Mouse (Mus musculus): ENCODE results near the gene Galr3.

Gene Galr3

DNA sequence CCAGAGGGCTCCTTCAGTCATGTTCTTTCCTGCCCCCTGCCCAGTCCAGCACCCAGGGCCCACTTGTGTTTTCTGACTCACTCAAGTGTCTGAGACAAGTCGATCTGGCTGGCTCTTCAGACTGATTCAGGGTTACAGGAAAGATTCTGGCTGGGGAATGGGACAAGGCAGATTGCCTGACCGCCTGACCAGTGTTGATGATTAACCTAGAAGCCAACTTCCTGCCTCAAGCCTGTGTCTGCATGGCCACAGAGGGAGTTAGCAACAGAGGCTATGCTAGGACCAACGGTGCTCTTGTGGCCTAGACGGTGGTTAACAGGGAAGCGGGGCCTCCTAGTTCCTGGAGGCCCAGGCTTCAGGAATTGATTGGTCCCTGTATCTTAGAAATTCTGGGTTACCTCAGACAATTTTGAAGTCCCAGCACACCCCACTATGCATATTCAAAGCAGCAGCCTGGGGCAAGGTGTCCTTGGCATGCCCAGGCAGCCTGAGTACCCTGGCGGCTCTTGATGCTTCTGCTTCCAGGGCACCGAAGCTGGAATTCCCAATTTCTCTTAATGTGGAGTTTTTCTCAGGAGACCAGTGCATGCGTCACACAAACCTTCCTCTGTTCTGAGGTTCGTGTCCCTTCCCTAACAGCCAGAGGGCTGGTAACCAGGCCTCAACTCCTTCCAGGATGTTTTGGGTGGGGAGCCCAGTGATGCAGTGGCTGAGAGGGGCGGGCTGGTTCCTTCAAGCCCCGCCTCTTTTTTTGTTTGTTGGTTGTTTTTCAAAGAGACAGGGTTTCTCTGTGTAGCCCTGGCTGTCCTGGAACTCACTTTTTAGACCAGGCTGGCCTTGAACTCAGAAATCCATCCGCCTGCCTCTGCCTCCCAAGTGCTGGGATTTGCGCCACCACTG lies 10.0 kb downstream of the Galr3 start:
- DNase-seq (ENCODE audit: extremely low spot score), result no peak

DNA sequence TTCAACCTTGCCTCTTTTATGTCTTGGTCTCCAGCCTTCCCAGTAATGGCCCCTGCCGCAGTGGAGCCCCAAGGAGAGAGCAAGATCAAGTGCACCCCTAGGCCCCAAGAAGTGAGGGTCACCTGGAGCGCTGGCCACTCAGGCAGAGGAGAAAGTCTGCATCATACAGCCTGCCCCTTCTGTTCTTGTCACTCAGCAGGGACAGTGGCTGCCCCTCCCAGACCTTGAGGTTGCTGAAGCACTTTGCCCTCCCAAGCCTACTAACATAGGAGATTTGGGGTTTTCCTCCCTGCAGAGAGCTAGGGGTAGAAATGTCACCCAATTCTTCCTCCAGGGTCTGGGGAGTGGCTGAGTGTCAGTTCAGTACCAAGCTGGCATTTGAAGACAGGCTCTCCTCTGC lies 10.7 kb downstream of the Galr3 start:
- no peak for DNase-seq (ENCODE audit: extremely low spot score)

DNA sequence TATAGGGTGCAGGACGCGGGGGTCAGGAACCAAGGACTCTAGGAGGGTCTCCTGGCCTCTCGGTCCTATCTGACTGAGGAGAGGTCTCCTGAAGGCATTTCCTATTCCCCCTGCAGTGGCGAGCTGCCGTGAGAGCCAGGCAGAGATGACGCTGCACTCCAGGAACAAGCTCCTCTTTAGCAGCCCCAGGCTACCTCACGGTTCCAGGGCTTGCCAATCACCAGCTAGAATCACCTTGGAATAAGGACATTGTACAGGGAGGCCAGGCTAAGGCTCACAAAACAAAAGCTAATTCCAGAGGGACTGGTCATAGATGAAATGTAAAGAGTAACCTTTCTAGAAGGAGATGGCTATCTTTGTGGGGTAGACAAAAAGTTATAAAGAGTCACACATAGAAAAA lies 14.9 kb downstream of the Galr3 start:
- DNase-seq (ENCODE audit: extremely low spot score), result no peak

DNA sequence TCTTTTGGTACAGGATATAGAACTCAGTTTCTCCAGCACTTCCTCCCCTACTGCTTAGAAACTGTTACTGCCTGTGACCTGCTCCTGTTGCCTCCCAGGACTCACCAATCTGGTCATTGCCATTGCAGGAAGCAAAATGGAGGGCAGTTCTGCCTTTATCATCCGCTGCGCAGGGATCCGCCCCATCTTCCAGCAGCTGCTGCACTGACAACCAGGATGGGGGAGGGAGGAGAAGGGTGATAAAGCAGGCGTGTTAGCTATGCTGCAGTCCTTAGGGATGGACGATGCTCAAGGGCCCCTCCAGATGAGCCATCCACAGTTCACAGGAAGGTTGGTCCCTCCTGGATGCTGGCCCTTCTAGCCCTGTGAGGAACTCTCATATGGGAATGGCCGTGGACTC lies 16.2 kb downstream of the Galr3 start:
- no peak for DNase-seq (ENCODE audit: extremely low spot score)

DNA sequence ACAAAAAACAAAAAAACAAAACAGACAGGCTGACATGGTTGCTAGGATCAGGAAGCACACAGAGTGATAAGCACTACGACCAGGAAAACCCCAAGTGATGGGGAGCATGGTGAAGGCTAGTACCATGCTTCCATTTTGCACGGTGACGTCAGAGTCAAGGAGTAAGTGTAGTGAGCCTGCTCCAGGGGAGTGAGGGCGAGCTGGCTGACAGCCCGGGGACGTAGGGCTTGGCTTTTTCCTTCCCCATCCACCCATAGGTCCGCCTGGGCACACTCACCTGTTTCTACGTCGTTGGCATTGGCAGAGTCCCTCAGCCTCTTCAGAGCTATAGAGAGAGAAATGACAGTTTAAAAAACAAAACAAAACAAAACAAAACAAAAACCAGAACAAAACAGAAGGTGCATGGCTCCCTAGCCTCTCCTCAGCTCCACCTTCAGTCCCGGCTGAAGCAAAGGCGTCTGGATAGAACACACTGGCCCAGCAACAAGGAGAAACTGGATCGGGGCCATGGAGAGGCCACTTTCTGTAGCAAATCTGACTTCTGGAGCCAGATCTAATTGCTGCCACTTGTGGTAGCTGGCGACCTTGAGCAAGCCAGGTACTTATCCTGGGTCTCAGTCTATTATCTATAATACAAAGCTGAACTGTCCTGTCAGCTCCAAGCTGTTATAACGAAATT lies 19.3 kb downstream of the Galr3 start:
- DNase-seq (ENCODE audit: extremely low spot score), result no peak

DNA sequence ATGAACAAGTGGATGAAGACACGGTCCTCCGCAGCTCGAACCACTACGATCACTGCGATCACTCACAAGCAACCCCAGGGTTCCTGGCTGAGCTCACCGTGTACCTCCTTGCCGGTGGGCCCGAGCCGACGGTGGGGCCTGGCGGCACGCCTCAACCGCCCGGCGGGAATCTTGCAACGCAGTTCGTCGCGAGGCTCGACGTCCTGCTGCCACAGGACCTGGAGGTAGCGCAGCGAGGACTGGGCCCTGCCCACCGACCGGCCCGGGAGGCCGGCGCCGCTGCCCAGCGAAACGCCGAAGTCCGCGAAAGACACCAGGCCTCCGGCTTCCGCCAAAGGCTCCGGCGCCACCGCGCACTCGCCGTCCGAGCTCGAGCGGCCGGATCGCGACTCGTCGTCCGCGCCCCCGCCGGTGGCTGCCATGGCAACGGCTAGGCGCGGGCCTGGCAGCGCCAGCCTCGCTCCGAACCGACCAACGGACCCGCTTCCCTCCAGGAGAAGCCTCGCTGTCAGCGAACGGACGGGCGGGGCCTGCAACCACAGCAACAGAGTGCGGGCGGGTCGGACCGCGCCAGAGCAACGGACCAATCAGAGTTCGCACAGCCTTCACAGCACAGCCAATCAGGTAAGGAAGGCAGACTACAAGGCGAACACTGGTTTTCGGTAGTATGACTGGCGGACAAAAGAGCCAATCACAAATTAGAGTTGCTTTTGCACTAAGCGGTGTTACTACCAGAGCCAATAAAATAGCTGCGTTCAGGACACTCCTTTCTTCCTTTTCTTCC lies 20.9 kb downstream of the Galr3 start, which contains the start of gene Ankrd54:
TSS of gene Ankrd54 (minus strand) at position 518 of the 784 bp plus-strand sequence.
- peak; percentile 95 for DNase-seq (ENCODE audit: extremely low spot score)

DNA sequence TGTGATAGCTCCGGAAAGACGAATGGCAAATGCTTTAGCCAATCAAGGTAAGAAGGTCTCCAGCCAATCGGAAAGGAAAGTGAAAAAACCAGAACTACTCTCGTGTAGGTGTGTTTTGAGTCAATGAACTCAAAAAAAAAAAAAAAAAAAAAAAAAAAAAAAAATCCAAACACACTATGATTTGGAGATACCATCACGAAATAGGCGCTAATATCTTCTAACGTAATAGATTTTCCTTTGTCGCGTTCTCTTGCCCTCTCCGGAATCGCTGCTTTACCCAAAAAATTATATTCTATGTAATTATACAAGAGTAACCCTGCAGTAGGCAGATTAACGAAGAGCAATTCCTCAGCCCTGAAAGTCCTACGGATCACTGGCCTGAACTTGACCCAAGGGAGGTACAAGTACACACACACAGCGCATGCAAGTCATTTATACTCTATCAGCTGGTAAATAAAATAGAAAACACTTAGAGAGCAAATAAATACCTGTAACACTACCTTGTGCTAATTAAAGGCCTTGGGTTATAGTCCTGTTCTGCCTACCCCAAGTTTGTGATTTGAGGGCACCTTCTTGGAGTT lies 21.6 kb downstream of the Galr3 start:
- DNase-seq (ENCODE audit: extremely low spot score), result no peak

DNA sequence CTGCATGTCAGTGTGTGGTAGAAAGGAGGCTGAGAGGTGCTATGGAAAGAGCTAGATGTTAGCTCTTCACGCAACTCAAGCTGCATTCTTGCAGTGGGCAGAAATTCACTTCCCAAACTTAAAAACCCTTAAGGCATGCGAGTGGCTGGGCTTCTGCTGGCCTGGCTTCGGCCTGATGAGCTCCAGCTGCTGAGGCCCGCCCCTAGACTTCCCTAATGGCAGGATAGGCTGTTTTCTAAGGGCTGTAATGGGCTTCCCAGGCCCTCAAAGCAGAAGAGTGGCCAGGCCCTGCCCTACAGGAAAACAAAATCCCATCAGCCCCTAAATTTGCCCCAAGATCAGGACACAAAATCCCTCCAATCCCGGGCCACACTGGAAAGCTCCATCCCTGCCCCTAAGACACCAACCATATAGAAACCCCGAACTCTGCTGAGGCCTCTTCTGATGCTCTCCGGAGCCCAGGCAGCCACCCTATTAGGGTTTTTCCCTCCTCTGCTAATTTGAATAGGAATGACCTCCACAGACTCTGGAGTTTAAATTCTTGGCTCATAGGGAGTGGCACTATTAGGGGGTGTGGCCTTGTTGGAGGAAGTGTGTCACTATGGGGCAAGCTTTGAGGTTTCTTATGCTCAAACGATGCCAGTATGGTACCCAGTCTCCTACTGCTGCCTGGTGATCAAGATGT lies 23.5 kb downstream of the Galr3 start:
- no peak for DNase-seq (ENCODE audit: extremely low spot score)

DNA sequence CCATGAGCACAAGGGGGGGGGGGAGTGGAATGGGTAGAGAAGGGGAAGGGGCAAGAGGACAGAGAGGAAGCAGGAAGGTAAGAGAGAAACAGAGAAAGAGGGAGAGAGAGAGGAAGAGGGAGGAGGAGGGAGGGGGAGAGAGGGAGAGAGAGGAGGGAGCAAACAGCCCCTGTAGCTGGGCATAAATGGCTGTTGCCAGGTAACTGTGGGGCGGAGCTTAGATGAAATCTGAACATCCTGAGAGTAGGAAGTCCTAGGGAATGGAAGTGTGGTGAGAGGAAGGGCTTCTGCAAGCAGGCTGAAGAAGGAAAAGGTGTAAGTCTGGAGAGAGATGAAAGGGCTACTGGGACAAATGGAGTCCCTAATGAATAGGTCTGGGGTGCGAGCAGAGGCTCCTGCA lies 24.6 kb downstream of the Galr3 start:
- no peak for DNase-seq (ENCODE audit: extremely low spot score)

DNA sequence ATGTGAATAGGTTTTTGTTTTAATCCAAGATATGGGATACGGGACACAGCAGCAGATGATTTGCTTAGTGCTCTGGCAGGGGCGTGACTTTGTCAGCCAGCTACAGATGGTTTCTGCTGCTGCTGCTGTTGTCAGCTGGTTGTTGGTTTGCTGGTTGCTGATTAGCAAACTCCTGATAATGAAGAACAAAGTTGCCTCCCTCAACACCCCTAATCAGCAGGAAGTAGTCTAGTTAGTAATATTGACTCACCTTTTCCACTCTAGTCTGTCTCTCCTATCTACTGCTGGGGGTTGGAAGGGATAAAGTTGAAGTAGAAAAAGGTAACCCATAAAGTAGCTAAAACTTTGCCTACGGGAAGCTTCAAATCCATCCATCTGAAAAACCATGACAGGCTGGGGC lies 25.9 kb downstream of the Galr3 start:
- DNase-seq (ENCODE audit: extremely low spot score), result no peak

DNA sequence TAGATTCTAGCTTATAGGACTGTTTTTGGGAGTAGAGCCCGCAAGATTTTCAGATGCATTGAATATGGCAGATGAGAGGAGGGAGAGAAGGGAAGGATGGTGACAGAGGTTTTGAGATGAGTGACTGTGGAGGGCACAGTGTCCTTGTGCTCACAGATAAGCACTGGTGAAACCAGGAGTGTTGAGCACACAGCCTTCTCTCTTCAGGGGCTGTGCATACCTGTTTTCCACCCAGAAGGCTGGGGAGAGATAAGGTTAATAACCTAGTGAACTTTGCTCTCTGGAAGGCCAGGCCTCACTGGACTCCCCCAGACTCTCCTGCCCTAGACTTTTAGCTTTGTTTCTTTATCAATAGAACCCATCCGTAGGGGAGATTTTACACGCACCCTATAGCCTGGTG lies 26.7 kb downstream of the Galr3 start:
- no peak for DNase-seq (ENCODE audit: extremely low spot score)

DNA sequence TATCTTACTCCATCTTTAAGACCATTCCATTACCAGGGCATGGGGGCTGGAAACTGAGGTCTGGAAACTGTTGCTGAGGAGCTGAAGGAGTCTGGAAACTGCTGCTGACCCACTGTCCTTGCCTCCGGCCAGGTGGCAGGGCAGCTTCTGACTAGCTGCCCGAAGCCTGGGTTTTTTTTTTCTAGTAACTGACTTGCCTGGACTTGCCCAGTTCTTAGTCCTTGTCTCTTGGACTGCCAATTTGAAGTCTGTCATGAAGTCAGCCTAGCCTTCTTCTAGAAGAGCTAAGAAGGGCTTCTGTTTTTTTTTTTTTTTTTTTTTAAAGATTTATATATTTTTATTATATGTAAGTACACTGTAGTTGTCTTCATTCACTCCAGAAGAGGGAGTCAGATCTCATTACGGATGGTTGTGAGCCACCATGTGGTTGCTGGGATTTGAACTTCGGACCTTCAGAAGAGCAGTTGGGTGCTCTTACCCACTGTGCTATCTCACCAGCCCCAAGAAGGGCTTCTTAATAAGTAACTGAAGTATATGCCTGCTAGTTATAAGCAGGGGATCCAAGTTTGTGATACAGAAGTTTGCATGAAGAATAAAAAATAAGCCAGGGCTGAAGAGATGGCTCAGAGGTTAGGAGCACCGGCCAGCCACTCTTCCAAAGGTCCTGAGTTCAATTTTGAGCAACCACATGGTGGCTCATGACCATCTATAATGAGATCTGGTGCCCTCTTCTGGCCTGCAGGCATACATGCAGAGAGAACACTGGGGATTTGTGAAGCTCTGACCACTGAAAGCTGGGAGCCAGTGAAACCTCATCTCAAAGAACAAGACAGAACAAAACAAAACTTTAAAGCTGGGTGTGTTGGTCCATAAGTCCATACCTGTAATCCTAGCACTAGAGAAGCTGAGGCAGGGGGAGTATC lies 29.7 kb downstream of the Galr3 start:
- DNase-seq (ENCODE audit: extremely low spot score), result peak; percentile 38

DNA sequence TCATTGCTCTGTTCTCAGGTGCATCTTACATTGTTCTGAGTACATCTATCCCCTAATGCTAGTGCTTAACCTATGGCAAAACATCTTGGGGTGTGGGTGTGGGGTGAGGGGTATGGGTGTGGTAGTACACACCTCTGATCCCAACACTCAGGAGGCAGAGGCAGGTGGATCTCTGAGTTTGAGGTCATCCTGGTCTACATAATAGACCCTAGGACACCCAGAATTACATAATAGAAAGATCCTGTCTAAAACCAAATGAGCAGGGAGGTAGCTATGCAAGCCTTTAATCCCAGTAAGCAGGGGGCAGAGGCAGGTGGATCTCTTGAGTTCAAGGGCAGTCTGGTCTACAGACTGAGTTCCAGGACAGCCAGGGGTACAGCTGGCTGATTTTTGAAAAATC lies 32.1 kb downstream of the Galr3 start:
- no peak for DNase-seq (ENCODE audit: extremely low spot score)

DNA sequence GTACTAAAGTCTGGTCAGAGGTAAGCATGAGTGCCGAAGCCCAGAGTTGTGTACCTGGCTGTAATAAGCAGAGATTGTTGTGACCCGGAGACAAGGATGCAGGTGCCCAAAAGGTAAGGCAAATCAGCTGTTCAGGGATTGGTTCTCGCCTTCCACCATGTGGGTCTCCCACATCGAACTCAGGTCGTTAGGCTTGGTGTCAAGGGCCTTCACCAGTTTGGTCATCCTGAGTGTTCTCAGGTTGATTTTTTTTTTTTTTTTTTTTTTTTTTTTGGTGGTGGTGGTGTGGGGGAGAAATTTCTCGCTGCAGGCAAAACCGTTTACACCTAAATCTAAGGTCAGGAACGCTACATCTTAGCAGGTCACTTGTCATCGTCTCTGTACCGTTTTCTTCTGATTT lies 32.8 kb downstream of the Galr3 start:
- no peak for DNase-seq (ENCODE audit: extremely low spot score)

DNA sequence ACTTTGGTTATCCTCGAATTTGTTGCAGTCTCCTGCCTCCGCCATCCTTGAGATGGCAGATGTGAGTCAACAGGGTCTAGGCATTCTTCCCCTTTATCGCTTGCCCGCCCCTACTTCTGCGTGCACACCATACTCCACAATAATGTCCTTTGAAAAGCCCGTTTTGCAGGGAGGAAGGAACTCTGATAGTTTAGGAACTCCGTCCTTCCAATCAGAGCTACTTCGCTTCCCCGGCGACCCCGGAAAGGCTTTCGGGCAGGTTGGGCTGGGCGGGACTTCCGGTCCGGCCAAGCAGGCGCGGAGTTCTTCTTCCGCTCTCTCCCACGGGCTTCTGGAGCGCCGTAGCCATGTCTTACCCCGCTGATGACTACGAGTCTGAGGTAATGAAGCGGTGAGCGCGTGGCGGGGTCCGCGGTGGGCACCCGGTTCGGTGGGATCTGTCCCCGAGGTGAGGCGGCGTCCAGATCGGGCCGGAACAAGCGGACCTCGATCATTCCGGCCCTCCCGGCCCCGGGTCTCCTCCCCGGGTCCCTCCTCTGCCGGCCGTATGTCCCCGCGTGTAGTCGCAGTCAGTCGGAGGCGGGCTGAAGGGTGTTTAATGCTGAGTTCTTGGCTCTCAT lies 33.3 kb downstream of the Galr3 start, which contains the start of gene Eif3l:
TSS of gene Eif3l (plus strand) at position 267 of the 620 bp plus-strand sequence.
- DNase-seq (ENCODE audit: extremely low spot score), result peak; percentile 90

DNA sequence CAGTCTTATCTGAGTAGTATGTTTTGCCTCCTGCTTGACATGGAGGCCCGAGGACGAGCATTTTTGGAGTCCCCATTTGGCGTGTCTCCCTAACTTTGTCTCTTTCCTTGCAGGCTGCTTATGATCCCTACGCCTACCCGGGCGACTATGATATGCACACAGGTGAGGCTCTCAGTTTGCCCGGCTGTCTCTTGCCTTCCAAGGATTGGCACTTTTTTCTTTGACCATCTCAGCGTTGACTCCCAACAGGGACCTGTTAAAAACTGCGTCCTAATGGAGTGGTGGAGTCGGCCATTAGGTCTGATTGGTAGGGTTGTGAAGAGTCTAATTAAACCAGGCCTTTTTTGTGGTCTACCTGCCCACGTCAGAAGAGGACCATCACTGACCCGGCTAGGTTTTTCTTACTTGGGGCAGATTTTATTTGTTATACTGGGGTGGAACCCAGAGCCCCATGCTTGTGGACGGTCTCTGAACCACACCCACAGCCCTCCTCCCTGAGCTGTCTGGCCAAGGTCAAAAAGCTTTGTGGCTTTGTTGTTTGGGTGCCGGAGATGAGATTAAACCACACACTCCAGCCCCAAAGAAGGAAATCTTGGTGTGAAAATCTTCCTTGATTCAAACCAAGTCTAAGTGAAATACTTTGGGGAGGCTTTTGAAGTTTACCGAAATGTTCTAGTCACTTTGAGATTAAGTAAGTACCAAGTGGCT lies 34.1 kb downstream of the Galr3 start:
- DNase-seq (ENCODE audit: extremely low spot score), result no peak

DNA sequence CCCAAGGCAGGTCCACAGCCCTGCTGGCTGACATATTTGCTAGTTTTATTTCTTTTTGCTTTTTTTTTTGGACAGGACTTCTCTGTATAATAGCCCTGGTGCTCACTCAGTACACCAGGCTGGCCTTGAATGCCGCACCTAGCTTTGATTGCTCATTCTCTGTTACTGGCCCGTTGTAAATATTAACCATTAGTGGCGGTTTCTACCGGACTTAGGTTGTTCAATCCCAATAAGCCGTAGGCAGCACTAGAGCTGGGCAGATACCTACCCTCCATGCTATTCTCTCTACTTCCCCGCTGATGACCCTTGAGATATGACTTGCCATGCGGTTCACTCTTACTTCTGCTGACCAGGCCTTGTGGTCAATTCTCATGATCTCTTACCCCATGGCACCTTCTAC lies 37.9 kb downstream of the Galr3 start:
- DNase-seq (ENCODE audit: extremely low spot score), result no peak

DNA sequence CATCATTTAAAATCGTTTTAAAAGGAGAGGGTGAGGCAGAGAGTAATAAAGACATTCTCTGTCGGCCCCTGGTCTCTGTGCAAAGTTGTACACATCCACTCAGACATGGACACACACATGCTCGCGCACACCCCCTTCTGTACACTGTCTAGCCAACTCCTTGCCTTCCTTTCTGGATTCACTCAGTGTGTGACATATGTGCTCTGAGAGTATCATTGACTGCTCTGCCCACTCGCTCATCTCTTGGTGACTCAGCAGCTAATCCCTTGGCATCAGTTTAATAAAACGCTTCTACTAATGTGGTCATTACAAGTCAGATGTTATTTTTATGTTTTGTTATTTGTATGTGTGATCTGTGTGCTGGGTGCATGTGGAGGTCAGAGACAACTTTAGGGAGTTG lies 50.6 kb downstream of the Galr3 start:
- no peak for DNase-seq (ENCODE audit: extremely low spot score)

All from embryo, embryonic 9.5 days (tissue).